Mouse (Mus musculus) intestine, embryonic 14.5 days (tissue): ENCODE data around the gene Gna11. TPM values are rescaled to one million over a fixed set of nuclear protein-coding genes. Genes with fewer than 3 reads are reported as not detected.

ENCODE experiments used
- ATAC-seq: fragments of 200-750 bp; cut with Nextera tagmentation; replicated peaks from 2 replicates; pipeline ENCODE4 v1.8.0; 2017; ENCODE audit warnings: low read depth, moderate number of reproducible peaks, moderate TSS enrichment, moderate library complexity; ENCODE audit not compliant: low FRiP score, low TSS enrichment
- DNase-seq: peaks from one replicate; pipeline ENCODE4 v3.0.0-alpha.2; 2018; ENCODE audit warnings: low spot score
- H3K27ac ChIP-seq: fragments of 300-500 bp; sonication (generic); 2 replicates; pipeline ENCODE4 v1.5.1; 2014; ENCODE audit warnings: low read depth, mild to moderate bottlenecking, control low read depth
- H3K27me3 ChIP-seq: fragments of 300-500 bp; sonication (generic); replicated peaks from 2 replicates; pipeline ENCODE4 v1.6.1; 2014; ENCODE audit warnings: low read length, control low read depth; ENCODE audit not compliant: control insufficient read depth, insufficient read depth
- H3K36me3 ChIP-seq: fragments of 300-500 bp; sonication (generic); 2 replicates; pipeline ENCODE4 v1.6.1; 2014; ENCODE audit warnings: low read length, control low read depth; ENCODE audit not compliant: control insufficient read depth, insufficient read depth
- H3K4me1 ChIP-seq: fragments of 300-500 bp; sonication (generic); replicated peaks from 2 replicates; pipeline ENCODE4 v1.6.1; 2014; ENCODE audit warnings: low read length, control low read depth, mixed read lengths; ENCODE audit not compliant: control insufficient read depth, insufficient read depth
- H3K4me2 ChIP-seq: fragments of 300-500 bp; sonication (generic); 2 replicates; pipeline ENCODE4 v1.6.1; 2014; ENCODE audit warnings: low read length
- H3K4me3 ChIP-seq: fragments of 300-500 bp; sonication (generic); 2 replicates; pipeline ENCODE4 v1.5.1; 2014; ENCODE audit warnings: low read depth, low read length, control low read depth, mixed read lengths
- H3K9ac ChIP-seq: fragments of 300-500 bp; sonication (generic); 2 replicates; pipeline ENCODE4 v1.6.1; 2014; ENCODE audit warnings: mild to moderate bottlenecking, low read length
- H3K9me3 ChIP-seq: fragments of 300-500 bp; sonication (generic); 2 replicates; pipeline ENCODE4 v1.6.1; 2016; ENCODE audit warnings: low read length, control low read depth; ENCODE audit not compliant: control insufficient read depth
- WGBS: fragments of 180-500 bp; shearing (Covaris S2); extraction: QIAGEN DNeasy Blood & Tissue Kit; methylation state at CpG from one replicate; pipeline ENCODE4 v1.1.7; 2014; 5-methylcytosine and 5-hydroxymethylcytosine counted together
- polyA plus RNA-seq: library from polyadenylated mRNA; unstranded; fragments of >200 nt; fragmentation: Nextera tagmentation; extraction: Ambion mirVana; gene quantifications from 2 replicates; pipeline ENCODE4 v1.2.1, GENCODE M21; 2014

The Gna11 gene
- polyA plus RNA-seq, 1 experiment from 2014 or later = 171 TPM

- H3K27me3 ChIP-seq = no peaks in the 10 kb centered on the region
- ATAC-seq (no peak), DNase-seq (no peak)
- no peaks in the 10 kb centered on the region for H3K9me3 ChIP-seq
- peaks cover 36% of the 10 kb centered on the region for H3K4me1 ChIP-seq
- 66% methylated on average over 10 of the region's 10 CpGs for WGBS
- H3K9ac ChIP-seq = peak overlapping the region; percentile 23; the same call in 1 of the 2 replicates
- peak overlapping the region; percentile 95; the same call in 1 of the 2 replicates for H3K4me2 ChIP-seq
- H3K36me3 ChIP-seq = peaks cover 20% of the 10 kb centered on the region
- no peak overlapping the region for H3K4me3 ChIP-seq
- H3K27ac ChIP-seq = no peak overlapping the region
These were observed 3.2 kb downstream of the Gna11 start for GRCm38 (mm10) chr10:81541803-81542202.

GRCm38 (mm10) chr10:81541363-81541762 is 3.6 kb downstream of the Gna11 start:
- H3K4me3 ChIP-seq = no peak overlapping the region

GRCm38 (mm10) chr10:81538321-81539048 is 6.5 kb downstream of the Gna11 start:
- H3K4me1 ChIP-seq = peaks cover 21% of the 10 kb centered on the region
- WGBS = 79% methylated on average over 3 of the region's 3 CpGs
- no peaks in the 10 kb centered on the region for H3K9me3 ChIP-seq
- no peaks in the 10 kb centered on the region for H3K27me3 ChIP-seq
- H3K9ac ChIP-seq = no peak overlapping the region
- peaks cover 24% of the 10 kb centered on the region for H3K36me3 ChIP-seq
- no peak overlapping the region for H3K27ac ChIP-seq
- DNase-seq (no peak), ATAC-seq (no peak)
- no peak overlapping the region for H3K4me2 ChIP-seq
- H3K4me3 ChIP-seq = no peak overlapping the region

More at GRCm38 (mm10) chr10:81541363-81541762, 3.6 kb downstream of the Gna11 start:
- peaks cover 20% of the 10 kb centered on the region for H3K36me3 ChIP-seq
- no peak overlapping the region for H3K4me2 ChIP-seq
- peak overlapping the region; percentile 23; the same call in 1 of the 2 replicates for H3K9ac ChIP-seq
- H3K9me3 ChIP-seq = no peaks in the 10 kb centered on the region
- no peaks in the 10 kb centered on the region for H3K27me3 ChIP-seq
- WGBS = 88% methylated on average over 5 of the region's 5 CpGs
- H3K27ac ChIP-seq = no peak overlapping the region
- H3K4me1 ChIP-seq = peaks cover 36% of the 10 kb centered on the region
- ATAC-seq (no peak), DNase-seq (no peak)

GRCm38 (mm10) chr10:81537429-81537828 is 7.6 kb downstream of the Gna11 start:
- H3K27me3 ChIP-seq = no peaks in the 10 kb centered on the region
- peaks cover 30% of the 10 kb centered on the region for H3K36me3 ChIP-seq
- H3K4me2 ChIP-seq = no peak overlapping the region
- ATAC-seq (no peak), DNase-seq (no peak)
- no peaks in the 10 kb centered on the region for H3K9me3 ChIP-seq
- H3K9ac ChIP-seq = no peak overlapping the region
- peaks cover 10% of the 10 kb centered on the region for H3K4me1 ChIP-seq
- no peak overlapping the region for H3K4me3 ChIP-seq
- H3K27ac ChIP-seq = no peak overlapping the region
- WGBS = 78% methylated on average over 2 of the region's 2 CpGs

GRCm38 (mm10) chr10:81536734-81537133 is 8.3 kb downstream of the Gna11 start:
- H3K27ac ChIP-seq = no peak overlapping the region
- ATAC-seq (no peak), DNase-seq (no peak)
- no peak overlapping the region for H3K4me2 ChIP-seq
- peaks cover 3% of the 10 kb centered on the region for H3K4me1 ChIP-seq
- 76% methylated on average over 6 of the region's 6 CpGs for WGBS
- peaks cover 37% of the 10 kb centered on the region for H3K36me3 ChIP-seq
- H3K9me3 ChIP-seq = no peaks in the 10 kb centered on the region
- H3K9ac ChIP-seq = no peak overlapping the region
- no peaks in the 10 kb centered on the region for H3K27me3 ChIP-seq
- no peak overlapping the region for H3K4me3 ChIP-seq

GRCm38 (mm10) chr10:81534826-81535225 is 10.2 kb downstream of the Gna11 start:
- Histone ChIP-seq H3K36me3 (peaks cover 50% of the 10 kb centered on the region), H3K9me3 (no peaks in the 10 kb centered on the region), H3K27me3 (no peaks in the 10 kb centered on the region), H3K4me3 (no peak overlapping the region), H3K27ac (no peak overlapping the region), H3K4me2 (no peak overlapping the region), H3K4me1 (no peaks in the 10 kb centered on the region), H3K9ac (no peak overlapping the region)
- no peak for DNase-seq
- peak; percentile 54 for ATAC-seq
- 48% methylated on average over 15 of the region's 16 CpGs for WGBS

- Histone ChIP-seq H3K4me2 (no peak overlapping the region), H3K36me3 (peaks cover 30% of the 10 kb centered on the region), H3K4me3 (no peak overlapping the region), H3K9me3 (no peaks in the 10 kb centered on the region), H3K4me1 (peaks cover 7% of the 10 kb centered on the region), H3K27ac (no peak overlapping the region), H3K27me3 (no peaks in the 10 kb centered on the region), H3K9ac (no peak overlapping the region)
- DNase-seq (peak; percentile 92), ATAC-seq (0 out of 2 replicates have a peak, but pooled peaks have one; percentile 9)
- WGBS = 17% methylated on average over 14 of the region's 14 CpGs
These were observed 18.2 kb downstream of the Gna11 start for GRCm38 (mm10) chr10:81526779-81527178.

- 56% methylated on average over 12 of the region's 13 CpGs for WGBS
- no peak for DNase-seq
- Histone ChIP-seq H3K27ac (no peak overlapping the region), H3K4me2 (no peak overlapping the region), H3K36me3 (peaks cover 15% of the 10 kb centered on the region), H3K27me3 (no peaks in the 10 kb centered on the region), H3K9ac (no peak overlapping the region), H3K9me3 (no peaks in the 10 kb centered on the region), H3K4me1 (peaks cover 7% of the 10 kb centered on the region), H3K4me3 (no peak overlapping the region)
- no peak for ATAC-seq
These were observed 19.8 kb downstream of the Gna11 start for GRCm38 (mm10) chr10:81525017-81525694.
